20 mouse cellular contexts compared by ENCODE assay signal in genomic region chr3:85080882-85081558, GRCm38 (mm10).
DNase-seq lines count a peak whose midpoint lies in the region; ATAC-seq and TF ChIP-seq lines count a peak whose summit lies in the region.
"Had no signal": no experiment of that assay in that cellular context is flagged by ENCODE, and none has a peak within 500 bp of the region (broad histone marks: within the 10 kb centered on the region; RNA-seq: fewer than 3 reads in every experiment).

No protein-coding gene starts in this region.

- H3K27me3 ChIP-seq in forebrain, embryonic 15.5 days: 0 out of 2 replicates have a peak, but pooled peaks cover 5% of the 10 kb centered on the region
- H3K27me3 ChIP-seq in midbrain, embryonic 10.5 days (ENCODE audit: low read depth, poor library complexity, severe bottlenecking): no peaks in the 10 kb centered on the region
- H3K27me3 ChIP-seq in thymus, adult 2 months (ENCODE audit: control insufficient read depth, insufficient read depth, low read length): no peaks in the 10 kb centered on the region
- H3K27me3 ChIP-seq: liver, embryonic 12.5 days; lung, embryonic 15.5 days had no signal

- H3K27ac ChIP-seq in gastrocnemius, adult 2 months: no peak overlapping the region
- H3K27ac ChIP-seq in forebrain, embryonic 15.5 days (replicated peaks): no peak overlapping the region; the same call in 1 of the 2 replicates
- H3K27ac ChIP-seq in midbrain, embryonic 10.5 days (replicated peaks): no peak overlapping the region
- H3K27ac ChIP-seq in thymus, adult 2 months (ENCODE audit: control insufficient read depth, insufficient read depth, low read length): no peak overlapping the region
- H3K27ac ChIP-seq: liver, embryonic 12.5 days; lung, embryonic 15.5 days; stomach, postnatal 0 days had no signal

- no peak overlapping the region for H3K9ac ChIP-seq in forebrain, embryonic 15.5 days (replicated peaks)
- H3K9ac ChIP-seq: liver, embryonic 12.5 days; lung, embryonic 15.5 days had no signal

- no peak for TF ChIP-seq POLR2A in thymus, adult 2 months (IDR thresholded peaks at IDR 0.05; ENCODE audit: control insufficient read depth, extremely low read depth, insufficient read depth, low read length, poor library complexity)

- ATAC-seq in forebrain, embryonic 15.5 days (replicated peaks): peak; percentile 66
- ATAC-seq: hindbrain, embryonic 16.5 days; liver, embryonic 12.5 days had no signal

- no peak for DNase-seq in gastrocnemius, adult 2 months
- DNase-seq in gastrocnemius, postnatal 4 days (ENCODE audit: low spot score in 2 of 2): no peak
- DNase-seq in right cerebral cortex, postnatal 4 days: peak; percentile 6
- no peak for DNase-seq in right cerebral cortex, postnatal 14 days
- no peak for DNase-seq in midbrain, embryonic 10.5 days (ENCODE audit: low spot score)
- no peak for DNase-seq in thymus, adult 2 months
- DNase-seq in liver: no peak
- DNase-seq: adrenal gland, postnatal 25 days; cerebellum, adult 9-10 months; heart, postnatal 14 days; layer of hippocampus, postnatal 36 days; left cerebral cortex, postnatal 4 days; right cerebral cortex, adult 18-20 months; thymus, postnatal 4 days had no signal

- WGBS in forebrain, embryonic 15.5 days: 18% methylated on average over 21 of the region's 21 CpGs
- WGBS in midbrain, embryonic 10.5 days: 73% methylated on average over 21 of the region's 21 CpGs
- 87% methylated on average over 21 of the region's 21 CpGs for WGBS in thymus, adult 2 months

- peak overlapping the region; percentile 22 for H3K4me2 ChIP-seq in forebrain, embryonic 15.5 days (replicated peaks)
- H3K4me2 ChIP-seq: liver, embryonic 12.5 days; lung, embryonic 15.5 days had no signal

- no peak for TF ChIP-seq CTCF in gastrocnemius, adult 2 months (IDR thresholded peaks at IDR 0.05)
- TF ChIP-seq CTCF in thymus, adult 2 months (IDR thresholded peaks at IDR 0.05; ENCODE audit: borderline replicate concordance, control insufficient read depth, extremely low read depth, insufficient read depth, low read length, poor library complexity): no peak

- peaks cover 10% of the 10 kb centered on the region for H3K4me1 ChIP-seq in forebrain, embryonic 15.5 days
- H3K4me1 ChIP-seq in midbrain, embryonic 10.5 days: no peaks in the 10 kb centered on the region
- H3K4me1 ChIP-seq in thymus, adult 2 months (replicated peaks; ENCODE audit: control insufficient read depth, insufficient read depth, low read length): no peaks in the 10 kb centered on the region
- H3K4me1 ChIP-seq: liver, embryonic 12.5 days; lung, embryonic 15.5 days had no signal

- H3K9me3 ChIP-seq in forebrain, embryonic 15.5 days: no peaks in the 10 kb centered on the region
- H3K9me3 ChIP-seq in midbrain, embryonic 10.5 days (replicated peaks): no peaks in the 10 kb centered on the region
- H3K9me3 ChIP-seq: liver, embryonic 12.5 days; lung, embryonic 15.5 days had no signal

- peak overlapping the region; percentile 47 for H3K4me3 ChIP-seq in gastrocnemius, adult 2 months
- H3K4me3 ChIP-seq in forebrain, embryonic 15.5 days: no peak overlapping the region
- H3K4me3 ChIP-seq in midbrain, embryonic 10.5 days: no peak overlapping the region
- H3K4me3 ChIP-seq in thymus, adult 2 months (ENCODE audit: control insufficient read depth, insufficient read depth, low read length): no peak overlapping the region
- H3K4me3 ChIP-seq: erythroblast, embryonic 14.5 days; liver, embryonic 12.5 days; lung, embryonic 15.5 days had no signal

- H3K36me3 ChIP-seq in forebrain, embryonic 15.5 days: no peaks in the 10 kb centered on the region
- no peaks in the 10 kb centered on the region for H3K36me3 ChIP-seq in midbrain, embryonic 10.5 days
- no peaks in the 10 kb centered on the region for H3K36me3 ChIP-seq in thymus, adult 2 months (ENCODE audit: control insufficient read depth, insufficient read depth, low read length)
- H3K36me3 ChIP-seq: liver, embryonic 12.5 days; lung, embryonic 15.5 days had no signal

- intact Hi-C loops in gastrocnemius, adult 2 months (cut with DNase I): no loop called here
